Mouse (Mus musculus) layer of hippocampus, adult 18-20 months (tissue): ENCODE measurements around the gene Rbbp9. TPM values are rescaled to one million over a fixed set of nuclear protein-coding genes. Genes with fewer than 3 reads are reported as not detected.
A peak's percentile ranks its signal among the peaks of the same experiment; 100 is the strongest.

ENCODE experiments used
- DNase-seq, 2 experiments: peaks; one replicate each; pipeline ENCODE4 v3.0.0; 2022; ENCODE audit warnings: low spot score in 2 of 2
- total RNA-seq, 2 experiments: library from RNA; stranded (reverse); gene quantifications; 2 replicates each; pipeline ENCODE4 v1.2.3; 2021

Rbbp9 gene
- total RNA-seq, 2 experiments from 2014 or later: 28.5 to 29.0 TPM

DNA sequence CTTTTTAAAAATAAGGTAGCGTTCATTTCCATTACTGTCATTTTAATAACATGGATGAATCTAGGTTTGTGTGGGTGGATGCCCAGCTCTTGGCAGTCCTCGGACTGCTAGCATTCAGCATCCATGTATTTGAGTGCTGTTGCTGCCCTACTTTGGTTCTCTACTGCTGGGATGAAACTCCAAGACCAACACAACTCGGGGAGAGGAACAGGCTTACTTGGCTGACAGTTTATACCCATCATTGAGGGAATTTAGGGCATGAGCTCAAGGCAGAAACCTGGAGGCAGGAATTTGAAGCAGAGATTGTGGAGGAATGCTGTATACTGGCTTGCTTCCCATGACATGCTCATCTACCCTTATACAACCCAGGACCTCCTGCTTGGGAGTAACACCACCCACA is 36.0 kb downstream of the Rbbp9 start:
- DNase-seq: no peak

DNA sequence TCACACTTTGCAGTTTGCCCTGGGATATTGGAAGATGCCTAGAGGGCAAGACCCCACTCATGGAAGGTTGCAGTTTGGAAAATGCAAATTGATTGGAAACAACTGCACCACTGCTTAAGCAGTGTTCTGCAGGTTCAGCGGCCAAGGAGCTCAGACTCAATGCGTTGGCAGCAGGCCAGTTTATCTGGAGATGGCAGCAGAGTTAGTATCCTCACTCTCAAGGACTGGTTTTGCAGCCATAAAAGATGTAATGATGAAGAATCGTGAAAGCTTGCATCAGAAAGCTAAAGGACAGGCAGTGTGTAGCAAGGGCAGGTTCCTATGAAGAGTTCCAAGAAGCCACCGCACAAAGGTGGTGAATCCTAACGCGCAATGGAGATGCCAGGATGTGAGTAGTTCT is 48.5 kb downstream of the Rbbp9 start:
- DNase-seq: peak in 1 of 2 experiments; percentile 10

Other genes starting within 250 kb of the Rbbp9 start
- gene Ovol2, start 218.7 kb downstream of the Rbbp9 start, total RNA-seq: 1 to 10 TPM; 1.6 to 1.9 TPM
- 10 to 100 TPM; 31.9 to 36.6 TPM for gene Kat14, start 181.9 kb downstream of the Rbbp9 start, total RNA-seq
- gene Pet117, start 181.9 kb downstream of the Rbbp9 start, total RNA-seq: 10 to 100 TPM in 1 of 2 experiments, 1 to 10 TPM in 1; 6.9 to 10.4 TPM
- gene Dzank1, start 23.5 kb downstream of the Rbbp9 start, total RNA-seq: 100 to 1,000 TPM; 144 to 149 TPM
- 10 to 100 TPM; 25.5 to 26.5 TPM for gene Polr3f, start 23.2 kb downstream of the Rbbp9 start, total RNA-seq
- 10 to 100 TPM; 45.7 to 47.1 TPM for gene Sec23b, start 5.4 kb upstream of the Rbbp9 start, total RNA-seq
- 10 to 100 TPM; 60.5 to 62.2 TPM for gene Smim26, start 43.2 kb upstream of the Rbbp9 start, total RNA-seq
- 10 to 100 TPM; 74.4 to 76.2 TPM for gene Dtd1, start 49.0 kb upstream of the Rbbp9 start, total RNA-seq